Mouse (Mus musculus) intestine, embryonic 16.5 days (tissue): ENCODE results near the gene Itpr2. TPM values are rescaled to one million over a fixed set of nuclear protein-coding genes. Genes with fewer than 3 reads are reported as not detected.

Source experiments
- ATAC-seq: fragments of 200-750 bp; cut with Nextera tagmentation; 2 replicates; pipeline ENCODE4 v1.8.0; 2017; ENCODE audit warnings: moderate TSS enrichment, moderate library complexity
- H3K27ac ChIP-seq: fragments of 300-500 bp; sonication (generic); 2 replicates; pipeline ENCODE4 v1.5.1; 2014; ENCODE audit warnings: mild to moderate bottlenecking, low read length
- H3K27me3 ChIP-seq: fragments of 300-500 bp; sonication (generic); replicated peaks from 2 replicates; pipeline ENCODE4 v1.6.1; 2014; ENCODE audit warnings: low read length, control low read depth, mixed read lengths; ENCODE audit not compliant: control insufficient read depth, insufficient read depth
- H3K36me3 ChIP-seq: fragments of 300-500 bp; sonication (generic); 2 replicates; pipeline ENCODE4 v1.6.1; 2014; ENCODE audit warnings: low read length, control low read depth; ENCODE audit not compliant: control insufficient read depth, insufficient read depth
- H3K4me1 ChIP-seq: fragments of 300-500 bp; sonication (generic); 2 replicates; pipeline ENCODE4 v1.6.1; 2014; ENCODE audit warnings: low read length, control low read depth, mixed read lengths; ENCODE audit not compliant: control insufficient read depth, insufficient read depth
- H3K4me2 ChIP-seq: fragments of 300-500 bp; sonication (generic); 2 replicates; pipeline ENCODE4 v1.6.1; 2014; ENCODE audit warnings: low read depth, low read length, control low read depth
- H3K4me3 ChIP-seq: fragments of 300-500 bp; sonication (generic); 2 replicates; pipeline ENCODE4 v1.5.1; 2014; ENCODE audit warnings: mild to moderate bottlenecking, low read length
- H3K9ac ChIP-seq: fragments of 300-500 bp; sonication (generic); 2 replicates; pipeline ENCODE4 v1.6.1; 2014; ENCODE audit warnings: low read depth, low read length
- H3K9me3 ChIP-seq: fragments of 300-500 bp; sonication (generic); 2 replicates; pipeline ENCODE4 v1.6.1; 2016; ENCODE audit warnings: low read length, control low read depth; ENCODE audit not compliant: control insufficient read depth
- WGBS: fragments of 180-500 bp; shearing (Covaris S2); extraction: QIAGEN DNeasy Blood & Tissue Kit; methylation state at CpG from one replicate; pipeline ENCODE4 v1.1.7; 2014; 5-methylcytosine and 5-hydroxymethylcytosine counted together
- polyA plus RNA-seq: library from polyadenylated mRNA; unstranded; fragments of >200 nt; fragmentation: Nextera tagmentation; extraction: Ambion mirVana; gene quantifications from 2 replicates; pipeline ENCODE4 v1.2.1, GENCODE M21; 2015

Gene Itpr2
- polyA plus RNA-seq, 1 experiment from 2014 or later, result 7.5 TPM

- Histone ChIP-seq H3K27ac (no peak overlapping the region), H3K9me3 (no peaks in the 10 kb centered on the region), H3K4me1 (no peaks in the 10 kb centered on the region), H3K4me2 (no peak overlapping the region), H3K9ac (no peak overlapping the region), H3K36me3 (no peaks in the 10 kb centered on the region), H3K4me3 (no peak overlapping the region), H3K27me3 (no peaks in the 10 kb centered on the region)
- 69% methylated on average over 8 of the region's 8 CpGs for WGBS
- ATAC-seq, result no peak
Observed at GRCm38 (mm10) chr6:146135291-146135690, 366.7 kb downstream of the Itpr2 start.

- no peaks in the 10 kb centered on the region for H3K27me3 ChIP-seq
- no peaks in the 10 kb centered on the region for H3K9me3 ChIP-seq
- H3K27ac ChIP-seq, result no peak overlapping the region
- WGBS, result 57% methylated on average over 8 of the region's 8 CpGs
- H3K4me2 ChIP-seq, result no peak overlapping the region
- H3K4me1 ChIP-seq, result no peaks in the 10 kb centered on the region
- no peak for ATAC-seq
- H3K4me3 ChIP-seq, result no peak overlapping the region
- H3K36me3 ChIP-seq, result no peaks in the 10 kb centered on the region
- no peak overlapping the region for H3K9ac ChIP-seq
Observed at GRCm38 (mm10) chr6:146133921-146134320, 368.1 kb downstream of the Itpr2 start.

GRCm38 (mm10) chr6:146129066-146129465, 373.0 kb downstream of the Itpr2 start:
- Histone ChIP-seq H3K36me3 (no peaks in the 10 kb centered on the region), H3K27me3 (no peaks in the 10 kb centered on the region), H3K27ac (no peak overlapping the region), H3K9me3 (no peaks in the 10 kb centered on the region), H3K4me1 (no peaks in the 10 kb centered on the region), H3K9ac (no peak overlapping the region), H3K4me2 (no peak overlapping the region), H3K4me3 (no peak overlapping the region)
- no peak for ATAC-seq
- 73% methylated on average over 7 of the region's 7 CpGs for WGBS

- Histone ChIP-seq H3K9ac (no peak overlapping the region), H3K4me3 (no peak overlapping the region), H3K4me1 (no peaks in the 10 kb centered on the region), H3K27me3 (no peaks in the 10 kb centered on the region), H3K27ac (no peak overlapping the region), H3K9me3 (no peaks in the 10 kb centered on the region), H3K36me3 (no peaks in the 10 kb centered on the region), H3K4me2 (no peak overlapping the region)
- ATAC-seq, result no peak
- 80% methylated on average over 12 of the region's 12 CpGs for WGBS
Observed at GRCm38 (mm10) chr6:146126823-146127681, 375.0 kb downstream of the Itpr2 start.

GRCm38 (mm10) chr6:146125621-146126020, 376.4 kb downstream of the Itpr2 start:
- H3K27ac ChIP-seq, result no peak overlapping the region
- H3K4me3 ChIP-seq, result no peak overlapping the region
- H3K4me1 ChIP-seq, result no peaks in the 10 kb centered on the region
- no peak overlapping the region for H3K4me2 ChIP-seq
- WGBS, result 88% methylated on average over 1 of the region's 1 CpGs
- H3K36me3 ChIP-seq, result no peaks in the 10 kb centered on the region
- H3K9me3 ChIP-seq, result no peaks in the 10 kb centered on the region
- ATAC-seq, result no peak
- no peak overlapping the region for H3K9ac ChIP-seq
- H3K27me3 ChIP-seq, result no peaks in the 10 kb centered on the region

- no peak for ATAC-seq
- 78% methylated on average over 3 of the region's 3 CpGs for WGBS
- Histone ChIP-seq H3K27ac (no peak overlapping the region), H3K36me3 (no peaks in the 10 kb centered on the region), H3K9ac (no peak overlapping the region), H3K4me3 (no peak overlapping the region), H3K9me3 (no peaks in the 10 kb centered on the region), H3K4me1 (no peaks in the 10 kb centered on the region), H3K27me3 (no peaks in the 10 kb centered on the region), H3K4me2 (no peak overlapping the region)
Observed at GRCm38 (mm10) chr6:146124479-146124878, 377.5 kb downstream of the Itpr2 start.

- Histone ChIP-seq H3K36me3 (no peaks in the 10 kb centered on the region), H3K9me3 (no peaks in the 10 kb centered on the region), H3K9ac (no peak overlapping the region), H3K4me2 (no peak overlapping the region), H3K4me1 (no peaks in the 10 kb centered on the region), H3K4me3 (no peak overlapping the region), H3K27me3 (no peaks in the 10 kb centered on the region), H3K27ac (no peak overlapping the region)
- WGBS, result 85% methylated on average over 4 of the region's 4 CpGs
- no peak for ATAC-seq
Observed at GRCm38 (mm10) chr6:146123656-146124055, 378.4 kb downstream of the Itpr2 start.

GRCm38 (mm10) chr6:146120172-146120571, 381.9 kb downstream of the Itpr2 start:
- H3K4me3 ChIP-seq, result no peak overlapping the region
- H3K36me3 ChIP-seq, result no peaks in the 10 kb centered on the region

GRCm38 (mm10) chr6:146114731-146115302, 387.2 kb downstream of the Itpr2 start:
- Histone ChIP-seq H3K9ac (no peak overlapping the region), H3K9me3 (no peaks in the 10 kb centered on the region), H3K4me2 (peak overlapping the region; percentile 20; the same call in 1 of the 2 replicates), H3K4me3 (no peak overlapping the region), H3K36me3 (no peaks in the 10 kb centered on the region), H3K4me1 (peaks cover 3% of the 10 kb centered on the region; the same call in 1 of the 2 replicates), H3K27ac (no peak overlapping the region), H3K27me3 (no peaks in the 10 kb centered on the region)
- ATAC-seq, result no peak
- 19% methylated on average over 12 of the region's 12 CpGs for whole genome bisulfite sequencing

More at GRCm38 (mm10) chr6:146120172-146120571, 381.9 kb downstream of the Itpr2 start:
- no peaks in the 10 kb centered on the region for H3K4me1 ChIP-seq
- WGBS, result 87% methylated on average over 6 of the region's 6 CpGs
- H3K9ac ChIP-seq, result no peak overlapping the region
- H3K27ac ChIP-seq, result no peak overlapping the region
- no peak for ATAC-seq
- H3K27me3 ChIP-seq, result no peaks in the 10 kb centered on the region
- no peaks in the 10 kb centered on the region for H3K9me3 ChIP-seq
- no peak overlapping the region for H3K4me2 ChIP-seq
